Mouse (Mus musculus) CH12.LX (cell line): ENCODE data around the gene AF366264.

Experiments used
- CHD2 ChIP-seq: IDR thresholded peaks from 2 replicates; pipeline ENCODE4 v1.6.1; 2011; ENCODE audit warnings: low read length, improper control_type of control experiment
- CTCF ChIP-seq, 2 experiments: IDR thresholded peaks in 1 of 2; conservative IDR thresholded peaks in 1 of 2; 2 replicates each; pipeline ENCODE4 v1.5.1; 2011 to 2012; ENCODE audit warnings: low read depth in 2 of 2, low read length in 2 of 2, improper control_type of control experiment in 1 of 2, inconsistent platforms in 1 of 2, mild to moderate bottlenecking in 1 of 2, moderate library complexity in 1 of 2
- EP300 ChIP-seq: IDR thresholded peaks from 2 replicates; pipeline ENCODE4 v1.6.1; 2011; ENCODE audit warnings: low read length, improper control_type of control experiment
- HCFC1 ChIP-seq: IDR thresholded peaks from 2 replicates; pipeline ENCODE4 v1.6.1; 2012; ENCODE audit warnings: low read depth, mild to moderate bottlenecking, inconsistent platforms, low read length, improper control_type of control experiment
- MAFK ChIP-seq: IDR thresholded peaks from 2 replicates; pipeline ENCODE4 v1.6.1; 2011; ENCODE audit warnings: low read length, improper control_type of control experiment; ENCODE audit not compliant: insufficient replicate concordance
- MAX ChIP-seq: IDR thresholded peaks from 2 replicates; pipeline ENCODE4 v1.6.1; 2011; ENCODE audit warnings: low read length, improper control_type of control experiment
- POLR2A ChIP-seq: IDR thresholded peaks from 2 replicates; pipeline ENCODE4 v1.6.1; 2011; ENCODE audit warnings: low read depth, mild to moderate bottlenecking, improper control_type of control experiment, low read length
- TBP ChIP-seq: conservative IDR thresholded peaks from 2 replicates; pipeline ENCODE4 v1.6.1; 2011; ENCODE audit warnings: low read depth, low read length, improper control_type of control experiment
- UBTF ChIP-seq: IDR thresholded peaks from 2 replicates; pipeline ENCODE4 v1.6.1; 2012; ENCODE audit warnings: low read depth, mild to moderate bottlenecking, inconsistent platforms, low read length, improper control_type of control experiment, moderate library complexity
- USF1 ChIP-seq: IDR thresholded peaks from 2 replicates; pipeline ENCODE4 v1.6.1; 2014; ENCODE audit warnings: low read depth, mild to moderate bottlenecking, inconsistent platforms, low read length, improper control_type of control experiment
- ZC3H11A ChIP-seq: IDR thresholded peaks from 2 replicates; pipeline ENCODE4 v1.6.1; 2012; ENCODE audit warnings: low read depth, mild to moderate bottlenecking, inconsistent platforms, low read length, improper control_type of control experiment
- ZKSCAN1 ChIP-seq: IDR thresholded peaks from 2 replicates; pipeline ENCODE4 v1.6.1; 2012; ENCODE audit warnings: low read depth, inconsistent platforms, low read length, improper control_type of control experiment, borderline replicate concordance
- ZMIZ1 ChIP-seq: IDR thresholded peaks from 2 replicates; pipeline ENCODE4 v1.6.1; 2012; ENCODE audit warnings: low read depth, mild to moderate bottlenecking, inconsistent platforms, low read length, improper control_type of control experiment

GRCm38 (mm10) chr8:13799566-13799965 is 38.6 kb downstream of the AF366264 start:
- TF ChIP-seq CTCF (conservative IDR thresholded peaks at IDR 0.05 in 1 of 2, IDR thresholded peaks at IDR 0.05 in 1 of 2; ENCODE audit: low read depth in 2 of 2, low read length in 2 of 2): no peak
- no peak for TF ChIP-seq CHD2
- no peak for TF ChIP-seq POLR2A
- no peak for TF ChIP-seq EP300
- no peak for TF ChIP-seq ZC3H11A
- no peak for TF ChIP-seq MAFK
- TF ChIP-seq ZKSCAN1: no peak
- no peak for TF ChIP-seq ZMIZ1
- no peak for TF ChIP-seq HCFC1
- no peak for TF ChIP-seq USF1
- TF ChIP-seq UBTF: no peak
- no peak for TF ChIP-seq MAX
- no peak for TF ChIP-seq TBP
